Mouse (Mus musculus): Measurements from ENCODE around the gene Slc8b1. TPM values are rescaled to one million over a fixed set of nuclear protein-coding genes. Genes with fewer than 3 reads are reported as not detected.
A peak's percentile ranks its signal among the peaks of the same experiment; 100 is the strongest.

Gene Slc8b1
- polyA plus RNA-seq, 1 experiment from 2014 or later = 3.5 TPM

GRCm38 (mm10) chr5:120562956-120563913, 52.3 kb downstream of the Slc8b1 start:
- Histone ChIP-seq H3K36me3 (no peaks in the 10 kb centered on the region), H3K27me3 (no peaks in the 10 kb centered on the region), H3K4me1 (peaks cover 79% of the 10 kb centered on the region), H3K9me3 (replicated peaks) (no peaks in the 10 kb centered on the region), H3K4me2 (replicated peaks) (peak overlapping the region; percentile 11; the same call in 1 of the 2 replicates), H3K27ac (peak overlapping the region; percentile 67), H3K4me3 (no peak overlapping the region), H3K9ac (no peak overlapping the region)
- WGBS = 52% methylated on average over 28 of the region's 28 CpGs
- no peak for ATAC-seq (ENCODE audit: low FRiP score)

GRCm38 (mm10) chr5:120563914-120564311, 52.9 kb downstream of the Slc8b1 start:
- ATAC-seq (ENCODE audit: low FRiP score) = no peak
- H3K4me2 ChIP-seq (replicated peaks) = peak overlapping the region; percentile 11; the same call in 1 of the 2 replicates
- no peaks in the 10 kb centered on the region for H3K9me3 ChIP-seq (replicated peaks)
- no peak overlapping the region for H3K4me3 ChIP-seq
- no peaks in the 10 kb centered on the region for H3K36me3 ChIP-seq
- 44% methylated on average over 4 of the region's 4 CpGs for WGBS
- no peaks in the 10 kb centered on the region for H3K27me3 ChIP-seq
- no peak overlapping the region for H3K9ac ChIP-seq
- H3K4me1 ChIP-seq = peaks cover 80% of the 10 kb centered on the region
- peak overlapping the region; percentile 67 for H3K27ac ChIP-seq

GRCm38 (mm10) chr5:120565171-120565905, 54.4 kb downstream of the Slc8b1 start:
- Histone ChIP-seq H3K9ac (no peak overlapping the region), H3K4me3 (no peak overlapping the region), H3K27me3 (no peaks in the 10 kb centered on the region), H3K4me1 (peaks cover 75% of the 10 kb centered on the region), H3K9me3 (replicated peaks) (no peaks in the 10 kb centered on the region), H3K36me3 (no peaks in the 10 kb centered on the region), H3K4me2 (replicated peaks) (0 out of 2 replicates have a peak overlapping the region, but pooled peaks have one; percentile 11), H3K27ac (peak overlapping the region; percentile 82)
- ATAC-seq (ENCODE audit: low FRiP score) = no peak
- WGBS = 35% methylated on average over 15 of the region's 15 CpGs

- Histone ChIP-seq H3K36me3 (no peaks in the 10 kb centered on the region), H3K4me2 (replicated peaks) (0 out of 2 replicates have a peak overlapping the region, but pooled peaks have one; percentile 11), H3K4me1 (peaks cover 75% of the 10 kb centered on the region), H3K27ac (peak overlapping the region; percentile 82), H3K4me3 (no peak overlapping the region), H3K9me3 (replicated peaks) (no peaks in the 10 kb centered on the region), H3K9ac (peak overlapping the region; percentile 13; the same call in 1 of the 2 replicates), H3K27me3 (no peaks in the 10 kb centered on the region)
- WGBS = 28% methylated on average over 5 of the region's 5 CpGs
- ATAC-seq (ENCODE audit: low FRiP score) = peak; percentile 62; the same call in 1 of the 2 replicates
Observed at GRCm38 (mm10) chr5:120566101-120566500, 55.1 kb downstream of the Slc8b1 start.

- WGBS = 50% methylated on average over 9 of the region's 9 CpGs
- ATAC-seq (ENCODE audit: low FRiP score) = peak; percentile 11; the same call in 1 of the 2 replicates
- Histone ChIP-seq H3K4me3 (no peak overlapping the region), H3K27ac (peak overlapping the region; percentile 82), H3K36me3 (no peaks in the 10 kb centered on the region), H3K4me1 (peaks cover 79% of the 10 kb centered on the region), H3K9me3 (replicated peaks) (no peaks in the 10 kb centered on the region), H3K4me2 (replicated peaks) (peak overlapping the region; percentile 27; the same call in 1 of the 2 replicates), H3K9ac (peak overlapping the region; percentile 25; the same call in 1 of the 2 replicates), H3K27me3 (no peaks in the 10 kb centered on the region)
Observed at GRCm38 (mm10) chr5:120566681-120567252, 55.8 kb downstream of the Slc8b1 start.

GRCm38 (mm10) chr5:120567253-120567701, 56.3 kb downstream of the Slc8b1 start:
- Histone ChIP-seq H3K4me1 (peaks cover 79% of the 10 kb centered on the region), H3K9ac (peak overlapping the region; percentile 25; the same call in 1 of the 2 replicates), H3K27ac (peak overlapping the region; percentile 82), H3K4me2 (replicated peaks) (peak overlapping the region; percentile 27; the same call in 1 of the 2 replicates), H3K27me3 (no peaks in the 10 kb centered on the region), H3K36me3 (no peaks in the 10 kb centered on the region), H3K4me3 (no peak overlapping the region), H3K9me3 (replicated peaks) (no peaks in the 10 kb centered on the region)
- peak; percentile 62; the same call in 1 of the 2 replicates for ATAC-seq (ENCODE audit: low FRiP score)
- WGBS = 10% methylated on average over 21 of the region's 21 CpGs

GRCm38 (mm10) chr5:120567761-120568211, 56.8 kb downstream of the Slc8b1 start:
- Histone ChIP-seq H3K4me2 (replicated peaks) (peak overlapping the region; percentile 27), H3K27me3 (no peaks in the 10 kb centered on the region), H3K4me1 (peaks cover 78% of the 10 kb centered on the region), H3K9me3 (replicated peaks) (no peaks in the 10 kb centered on the region), H3K27ac (peak overlapping the region; percentile 82), H3K4me3 (no peak overlapping the region), H3K36me3 (no peaks in the 10 kb centered on the region), H3K9ac (no peak overlapping the region)
- 0 out of 2 replicates have a peak, but pooled peaks have one; percentile 26 for ATAC-seq (ENCODE audit: low FRiP score)
- WGBS = 30% methylated on average over 14 of the region's 14 CpGs

GRCm38 (mm10) chr5:120568336-120568768, 57.4 kb downstream of the Slc8b1 start:
- 62% methylated on average over 9 of the region's 9 CpGs for WGBS
- Histone ChIP-seq H3K4me1 (peaks cover 72% of the 10 kb centered on the region), H3K27ac (peak overlapping the region; percentile 82), H3K9me3 (replicated peaks) (no peaks in the 10 kb centered on the region), H3K4me3 (no peak overlapping the region), H3K9ac (0 out of 2 replicates have a peak overlapping the region, but pooled peaks have one; percentile 2), H3K36me3 (no peaks in the 10 kb centered on the region), H3K4me2 (replicated peaks) (0 out of 2 replicates have a peak overlapping the region, but pooled peaks have one; percentile 27), H3K27me3 (no peaks in the 10 kb centered on the region)
- ATAC-seq (ENCODE audit: low FRiP score) = no peak

GRCm38 (mm10) chr5:120568964-120569363, 58.0 kb downstream of the Slc8b1 start:
- Histone ChIP-seq H3K4me1 (peaks cover 66% of the 10 kb centered on the region), H3K9ac (no peak overlapping the region), H3K36me3 (no peaks in the 10 kb centered on the region), H3K9me3 (replicated peaks) (no peaks in the 10 kb centered on the region), H3K27me3 (no peaks in the 10 kb centered on the region), H3K4me3 (no peak overlapping the region), H3K4me2 (replicated peaks) (no peak overlapping the region), H3K27ac (peak overlapping the region; percentile 82; the same call in 1 of the 2 replicates)
- no peak for ATAC-seq (ENCODE audit: low FRiP score)
- 85% methylated on average over 4 of the region's 4 CpGs for WGBS

GRCm38 (mm10) chr5:120569791-120570190, 58.8 kb downstream of the Slc8b1 start:
- H3K27me3 ChIP-seq = no peaks in the 10 kb centered on the region
- no peak overlapping the region for H3K27ac ChIP-seq
- no peaks in the 10 kb centered on the region for H3K36me3 ChIP-seq
- no peak for ATAC-seq (ENCODE audit: low FRiP score)
- H3K4me3 ChIP-seq = no peak overlapping the region
- 87% methylated on average over 3 of the region's 3 CpGs for WGBS
- H3K9ac ChIP-seq = no peak overlapping the region
- peaks cover 61% of the 10 kb centered on the region for H3K4me1 ChIP-seq
- H3K4me2 ChIP-seq (replicated peaks) = no peak overlapping the region
- H3K9me3 ChIP-seq (replicated peaks) = no peaks in the 10 kb centered on the region

- Histone ChIP-seq H3K4me1 (peaks cover 55% of the 10 kb centered on the region), H3K9ac (no peak overlapping the region)
- WGBS = 88% methylated on average over 11 of the region's 11 CpGs
Observed at GRCm38 (mm10) chr5:120570289-120570897, 59.4 kb downstream of the Slc8b1 start.

More at GRCm38 (mm10) chr5:120570289-120570897, 59.4 kb downstream of the Slc8b1 start:
- Histone ChIP-seq H3K9me3 (replicated peaks) (no peaks in the 10 kb centered on the region), H3K27ac (no peak overlapping the region), H3K27me3 (no peaks in the 10 kb centered on the region), H3K4me2 (replicated peaks) (no peak overlapping the region), H3K36me3 (no peaks in the 10 kb centered on the region), H3K4me3 (no peak overlapping the region)
- ATAC-seq (ENCODE audit: low FRiP score) = no peak
